Mouse (Mus musculus) embryonic stem cell, embryonic (primary cell): ENCODE results near the gene Tmod1.

ENCODE experiments used
- CTCF ChIA-PET, 4 experiments: fragments of 300-600 bp in 2 of 4; fragments of 350-600 bp in 2 of 4; sonication (Branson Sonifier 250); formaldehyde crosslinking; loops; one replicate each; lab custom pipeline; 2022; ENCODE audit warnings: inconsistent platforms in 2 of 4; lab: Charles Lee
- POLR2A ChIA-PET, 4 experiments: fragments of 300-600 bp in 2 of 4; fragments of 350-600 bp in 2 of 4; sonication (Branson Sonifier 250); formaldehyde crosslinking; loops; one replicate each; lab custom pipeline; 2022; ENCODE audit warnings: antibody characterized with exemption in 4 of 4, inconsistent platforms in 1 of 4; lab: Charles Lee

The Tmod1 gene

GRCm38 (mm10) chr4:46041761-46042504 is 3.2 kb downstream of the Tmod1 start:
- ChIA-PET CTCF (interaction anchor here (0.5 to 1.8 kb wide), 10 partner anchors 9 to 347 kb away, joined by 3 to 8 read pairs (median 4); no protein-coding TSS in a partner anchor), POLR2A (interaction anchor here in 2 of 4 experiments (0.6 to 2.3 kb wide), 7 partner anchors 12 to 1411 kb away, joined by 3 to 7 read pairs (median 4); no protein-coding TSS in a partner anchor)

- CTCF ChIA-PET = interaction anchor here in 2 of 4 experiments (0.5 to 0.6 kb wide), 2 partner anchors 18 to 305 kb away, joined by 5 to 8 read pairs; no protein-coding TSS in a partner anchor
- POLR2A ChIA-PET = interaction anchor here in 2 of 4 experiments (0.6 to 2.3 kb wide), 4 partner anchors 12 to 620 kb away, joined by 3 to 7 read pairs (median 5); no protein-coding TSS in a partner anchor
Measured at GRCm38 (mm10) chr4:46042505-46042850, 3.7 kb downstream of the Tmod1 start.

- CTCF ChIA-PET = no interaction called here
- POLR2A ChIA-PET = no interaction called here
Measured at GRCm38 (mm10) chr4:46043361-46043760, 4.6 kb downstream of the Tmod1 start.

- ChIA-PET CTCF (no interaction called here), POLR2A (no interaction called here)
Measured at GRCm38 (mm10) chr4:46047971-46048370, 9.2 kb downstream of the Tmod1 start.

GRCm38 (mm10) chr4:46048418-46048817 is 9.7 kb downstream of the Tmod1 start:
- CTCF ChIA-PET = no interaction called here
- POLR2A ChIA-PET = no interaction called here

- ChIA-PET CTCF (interaction anchor here in 1 of 4 experiments (1.0 to 1.2 kb wide), 2 partner anchors 12 to 112 kb away, joined by 3 read pairs; no protein-coding TSS in a partner anchor), POLR2A (interaction anchor here in 1 of 4 experiments (0.5 kb wide), 1 partner anchor 664 kb away, joined by 3 read pairs; no protein-coding TSS in a partner anchor)
Measured at GRCm38 (mm10) chr4:46053323-46054107, 14.8 kb downstream of the Tmod1 start.

GRCm38 (mm10) chr4:46056163-46056562 is 17.4 kb downstream of the Tmod1 start:
- ChIA-PET CTCF (no interaction called here), POLR2A (no interaction called here)

- CTCF ChIA-PET = interaction anchor here in 1 of 4 experiments (0.7 kb wide), 1 partner anchor 19 kb away, joined by 8 read pairs; no protein-coding TSS in a partner anchor
- POLR2A ChIA-PET = no interaction called here
Measured at GRCm38 (mm10) chr4:46061259-46061962, 22.7 kb downstream of the Tmod1 start.

GRCm38 (mm10) chr4:46063841-46064240 is 25.1 kb downstream of the Tmod1 start:
- ChIA-PET CTCF (interaction anchor here in 1 of 4 experiments (0.5 kb wide), 1 partner anchor 1108 kb away, joined by 3 read pairs; no protein-coding TSS in a partner anchor), POLR2A (no interaction called here)

- POLR2A ChIA-PET = no interaction called here
- CTCF ChIA-PET = no interaction called here
Measured at GRCm38 (mm10) chr4:46064263-46064662, 25.5 kb downstream of the Tmod1 start.

- ChIA-PET POLR2A (no interaction called here), CTCF (no interaction called here)
Measured at GRCm38 (mm10) chr4:46064961-46065360, 26.2 kb downstream of the Tmod1 start.

- POLR2A ChIA-PET = no interaction called here
Measured at GRCm38 (mm10) chr4:46065695-46066340, 27.1 kb downstream of the Tmod1 start.

GRCm38 (mm10) chr4:46068060-46068459 is 29.3 kb downstream of the Tmod1 start:
- POLR2A ChIA-PET = no interaction called here
- CTCF ChIA-PET = no interaction called here

More at GRCm38 (mm10) chr4:46065695-46066340, 27.1 kb downstream of the Tmod1 start:
- CTCF ChIA-PET = no interaction called here

- CTCF ChIA-PET = no interaction called here
- POLR2A ChIA-PET = no interaction called here
Measured at GRCm38 (mm10) chr4:46068573-46068972, 29.8 kb downstream of the Tmod1 start.

- ChIA-PET POLR2A (interaction anchor here in 1 of 4 experiments (0.6 kb wide), 1 partner anchor 38 kb away, joined by 6 read pairs; no protein-coding TSS in a partner anchor), CTCF (no interaction called here)
Measured at GRCm38 (mm10) chr4:46069851-46070482, 31.2 kb downstream of the Tmod1 start.

- ChIA-PET CTCF (no interaction called here), POLR2A (interaction anchor here in 1 of 4 experiments (0.7 kb wide), 1 partner anchor 22 kb away, joined by 4 read pairs; no protein-coding TSS in a partner anchor)
Measured at GRCm38 (mm10) chr4:46072631-46073030, 33.9 kb downstream of the Tmod1 start.

- POLR2A ChIA-PET = no interaction called here
Measured at GRCm38 (mm10) chr4:46073736-46074135, 35.0 kb downstream of the Tmod1 start.

GRCm38 (mm10) chr4:46075664-46076063 is 36.9 kb downstream of the Tmod1 start:
- ChIA-PET CTCF (interaction anchor here in 1 of 4 experiments (0.6 kb wide), 1 partner anchor 274 kb away, joined by 6 read pairs; no protein-coding TSS in a partner anchor), POLR2A (interaction anchor here in 1 of 4 experiments (0.5 kb wide), 1 partner anchor 34 kb away, joined by 5 read pairs; no protein-coding TSS in a partner anchor)

More at GRCm38 (mm10) chr4:46073736-46074135, 35.0 kb downstream of the Tmod1 start:
- CTCF ChIA-PET = no interaction called here
